Mouse (Mus musculus) regulatory T cell (primary cell): ENCODE results near the gene Esrra.
"Not testable (repeated sequence)": the region's sequence is repeated elsewhere in the genome, so short reads cannot be mapped to it uniquely, and the experiment has no call there.

Experiments used
- in situ Hi-C: fragments of 300-600 bp; cut with MboI, MseI; formaldehyde crosslinking; loops from one replicate; pipeline ENCODE4 v1.15.1; 2025; ENCODE audit warnings: high pct_unique_total_duplicates

Esrra gene

DNA sequence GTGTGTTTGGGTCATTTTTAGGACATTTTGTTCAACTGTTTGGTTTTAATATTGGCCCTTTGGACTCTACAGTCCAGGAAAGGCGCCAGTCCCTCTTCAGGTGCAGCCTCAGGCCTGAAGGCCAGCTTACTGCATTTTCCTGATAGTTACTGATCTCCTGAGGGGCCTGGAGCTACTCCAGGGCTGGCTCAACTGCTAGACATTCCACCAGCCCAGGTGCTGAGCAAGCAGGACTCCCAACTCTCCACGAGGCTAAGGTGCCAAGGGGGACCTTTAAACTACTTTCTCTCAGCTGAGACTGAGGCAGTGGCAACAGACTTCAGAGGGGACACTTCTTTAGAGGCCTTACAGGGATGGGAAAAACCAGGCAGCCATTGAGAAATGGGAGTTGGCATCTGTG lies 16.8 kb downstream of the Esrra start:
- in situ Hi-C loops = no loop called here

DNA sequence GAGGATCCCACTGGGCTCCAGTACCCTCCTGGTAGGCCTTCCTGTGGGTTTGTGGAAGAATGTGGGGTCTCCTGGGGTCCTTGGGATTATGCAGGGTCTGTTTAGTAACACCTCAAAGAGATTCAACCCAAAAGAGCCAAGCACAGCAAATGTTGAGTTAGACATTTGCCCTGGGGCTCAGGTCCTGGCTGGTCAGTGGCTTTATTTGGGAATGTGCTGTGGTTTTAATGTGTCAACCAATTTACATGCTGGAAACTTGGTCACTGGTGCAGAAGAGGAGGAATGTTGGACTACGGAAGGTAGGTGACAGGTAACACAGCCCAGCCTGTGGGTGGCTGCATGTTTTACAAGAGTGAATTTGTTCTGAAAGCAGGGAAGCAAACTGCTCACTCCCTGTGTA lies 18.6 kb downstream of the Esrra start:
- in situ Hi-C loops = no loop called here

DNA sequence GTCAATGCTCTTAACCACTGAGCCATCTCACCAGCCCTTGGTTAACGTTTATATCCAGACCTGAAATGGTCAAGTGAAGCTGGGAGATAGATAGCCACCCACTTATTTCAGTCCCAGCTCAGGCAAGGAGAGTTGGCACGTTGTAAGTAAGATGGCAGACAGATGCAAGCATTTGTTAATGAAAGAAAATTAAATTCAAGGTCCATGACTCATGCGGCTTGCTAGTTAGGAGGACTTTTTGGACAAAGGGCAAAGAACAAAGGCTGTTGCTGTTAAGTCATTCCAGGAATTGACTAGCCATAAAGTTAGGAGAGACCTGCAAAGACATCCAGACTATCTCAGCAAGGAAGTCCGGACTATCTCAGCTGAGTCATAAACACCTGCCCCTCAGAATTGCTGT lies 22.0 kb downstream of the Esrra start:
- in situ Hi-C loops = no loop called here

DNA sequence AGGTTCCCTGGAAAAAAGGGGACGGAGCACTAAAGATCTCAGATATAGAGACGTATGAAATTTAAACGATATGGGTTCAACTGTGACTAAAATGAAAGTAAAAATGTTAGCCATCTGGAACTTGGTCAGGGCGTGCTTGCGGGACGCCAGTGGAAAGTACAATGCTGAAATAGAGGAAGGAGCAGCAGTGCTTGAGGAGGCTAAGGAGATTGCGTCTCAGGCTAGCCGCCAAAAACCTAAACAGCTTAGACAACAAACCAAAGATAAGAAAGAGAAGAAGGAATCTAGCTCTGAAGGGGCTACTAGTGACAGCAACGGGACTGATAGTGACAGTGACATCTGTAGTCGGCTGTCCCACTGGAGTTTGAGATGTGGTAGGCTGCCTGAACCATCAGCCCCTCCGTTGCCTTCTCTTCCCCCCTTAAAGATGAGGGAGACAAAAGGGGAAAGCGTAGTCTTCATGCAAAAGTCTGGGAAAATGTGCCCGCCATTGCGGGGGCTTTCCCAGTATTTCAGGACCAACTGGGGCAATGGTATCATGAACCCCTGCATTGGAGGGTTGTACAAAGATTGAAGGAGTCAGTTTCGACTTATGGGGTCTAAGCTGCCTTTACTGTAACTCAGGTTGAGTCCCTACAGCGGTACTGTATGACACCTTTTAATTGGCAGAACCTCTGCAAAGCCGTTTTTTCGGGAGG lies 25.9 kb downstream of the Esrra start:
- in situ Hi-C loops = not testable (repeated sequence)

DNA sequence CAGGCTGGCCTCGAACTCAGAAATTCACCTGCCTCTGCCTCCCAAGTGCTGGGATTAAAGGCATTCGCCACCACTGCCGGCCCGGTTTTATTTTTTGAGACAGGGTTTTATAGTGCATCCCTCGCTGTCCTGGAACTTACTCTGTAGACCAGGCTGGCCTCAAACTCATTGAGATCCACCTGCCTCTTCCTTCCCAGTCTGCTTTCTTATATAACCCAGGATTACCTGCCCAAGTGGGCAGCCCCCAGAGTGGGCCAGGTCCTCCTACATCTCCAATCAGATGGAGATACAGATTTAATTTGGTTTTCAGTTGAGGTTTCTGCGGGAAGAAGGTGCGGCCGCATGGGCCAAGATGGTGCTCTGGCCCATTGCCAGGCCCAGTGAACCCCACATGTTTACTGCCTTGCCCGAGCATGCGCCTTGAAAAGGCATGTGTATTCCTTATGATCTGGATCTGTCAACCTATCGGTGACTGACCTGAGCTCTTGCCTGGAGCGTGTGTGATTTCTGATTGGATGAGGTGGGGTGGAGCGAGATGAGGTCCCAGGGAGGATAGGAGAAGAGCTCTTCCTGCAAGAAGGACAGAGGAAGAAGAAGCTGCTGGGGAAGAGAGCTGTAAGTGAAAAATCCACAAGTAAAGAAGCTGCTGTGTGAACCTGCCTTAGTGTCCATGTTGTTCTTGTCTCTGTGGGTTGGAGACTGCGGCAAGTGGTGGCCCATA lies 27.7 kb downstream of the Esrra start:
- in situ Hi-C loops = no loop called here

DNA sequence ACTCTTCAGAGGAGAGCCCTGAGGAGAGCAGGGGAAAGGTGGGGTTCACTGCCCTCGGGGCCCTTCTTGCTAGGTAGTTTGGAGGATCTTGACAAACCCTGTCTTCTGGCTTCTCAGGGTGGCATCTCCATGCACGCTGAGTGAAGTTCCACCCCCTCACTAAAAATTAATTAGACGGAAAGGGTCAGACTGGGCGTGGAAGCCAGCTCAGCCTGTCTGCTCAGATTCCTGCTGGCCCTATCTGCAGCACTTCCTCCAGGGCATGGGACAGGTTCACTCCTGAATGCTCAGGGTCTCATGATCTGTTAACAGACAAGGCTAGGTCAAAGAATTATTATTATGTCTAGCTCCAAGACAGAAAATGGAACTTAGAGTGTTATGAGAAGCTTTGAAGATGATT lies 29.1 kb downstream of the Esrra start:
- in situ Hi-C loops = no loop called here

DNA sequence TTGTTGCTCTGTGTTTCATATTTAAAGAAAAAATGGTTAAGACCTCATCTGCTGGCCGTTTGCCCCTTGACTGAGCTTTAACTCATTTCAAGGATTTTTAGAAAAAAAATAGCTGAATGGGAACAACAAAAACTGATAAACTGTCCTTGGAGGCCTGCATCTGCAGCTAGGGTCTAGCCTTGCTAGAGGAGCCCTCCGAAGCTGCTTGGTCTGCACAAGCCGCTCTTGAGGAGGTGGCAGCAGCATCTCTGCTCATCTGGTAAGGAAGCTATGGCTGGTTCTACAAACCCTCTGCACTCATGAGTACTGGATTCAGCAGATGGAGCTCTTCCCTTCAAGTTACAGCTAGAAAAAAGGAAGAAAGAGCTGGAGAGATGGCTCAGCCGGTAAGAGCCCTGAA lies 43.6 kb downstream of the Esrra start:
- in situ Hi-C loops = no loop called here

DNA sequence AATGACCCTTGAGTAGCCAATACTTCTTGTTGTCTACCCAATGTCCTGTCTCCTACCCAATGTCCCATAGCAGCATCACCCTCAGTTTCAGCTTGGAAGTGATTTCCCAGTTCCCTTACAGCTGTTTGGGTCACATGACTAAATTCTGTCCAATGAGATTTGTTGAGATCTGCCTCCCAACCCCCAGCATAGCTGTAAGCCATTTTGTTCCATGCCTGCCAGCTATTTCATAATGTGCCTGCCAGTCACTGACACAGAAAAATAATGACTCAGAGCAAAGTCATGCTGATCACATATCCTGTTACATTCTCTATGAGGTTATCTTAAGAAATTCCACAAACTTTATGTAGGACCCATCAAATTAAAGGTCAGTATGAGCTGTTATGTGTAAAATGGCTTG lies 44.8 kb downstream of the Esrra start:
- in situ Hi-C loops = no loop called here

DNA sequence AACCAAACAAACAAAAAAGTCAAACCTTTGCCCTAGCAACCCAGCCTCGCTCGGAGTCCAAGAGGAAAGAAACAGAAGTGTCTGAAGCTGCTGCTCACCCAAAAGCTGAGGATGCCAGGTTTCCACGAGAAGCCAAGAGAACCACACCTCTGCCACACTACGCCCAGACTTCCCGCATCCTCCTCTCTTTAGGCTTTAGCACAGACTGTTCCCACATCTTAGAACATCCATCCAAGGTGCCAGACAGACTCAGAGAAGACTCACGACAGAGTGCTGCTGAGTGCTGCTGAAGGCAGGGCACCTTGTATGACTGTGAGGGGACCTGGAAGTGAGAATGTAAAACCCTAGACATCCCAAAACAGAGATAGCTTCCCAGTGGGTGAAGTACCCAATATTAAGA lies 45.8 kb downstream of the Esrra start:
- in situ Hi-C loops = no loop called here

DNA sequence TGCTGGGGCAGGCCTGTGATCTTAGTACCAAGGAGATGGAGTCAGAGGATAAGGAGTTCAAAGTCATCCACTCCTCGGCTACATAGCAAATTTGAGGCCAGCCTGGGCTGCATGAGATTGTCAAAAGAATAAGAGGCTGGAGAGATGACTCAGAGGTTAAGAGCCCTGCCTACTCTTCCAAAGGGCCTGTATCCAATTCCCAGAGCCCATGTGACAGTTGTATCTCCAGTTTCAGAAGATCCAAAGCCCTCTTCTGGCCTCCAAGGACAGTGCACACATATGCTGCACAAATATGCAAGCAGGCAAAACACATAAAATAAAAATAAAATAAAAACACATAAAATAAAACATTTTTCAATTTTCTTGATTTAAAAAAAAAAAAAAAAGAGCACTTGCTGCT lies 47.4 kb downstream of the Esrra start:
- in situ Hi-C loops = loop anchor here (5.0 to 25.0 kb wide), 3 partner anchors 38 to 1062 kb away; partner anchors contain the start of gene Prdx5

DNA sequence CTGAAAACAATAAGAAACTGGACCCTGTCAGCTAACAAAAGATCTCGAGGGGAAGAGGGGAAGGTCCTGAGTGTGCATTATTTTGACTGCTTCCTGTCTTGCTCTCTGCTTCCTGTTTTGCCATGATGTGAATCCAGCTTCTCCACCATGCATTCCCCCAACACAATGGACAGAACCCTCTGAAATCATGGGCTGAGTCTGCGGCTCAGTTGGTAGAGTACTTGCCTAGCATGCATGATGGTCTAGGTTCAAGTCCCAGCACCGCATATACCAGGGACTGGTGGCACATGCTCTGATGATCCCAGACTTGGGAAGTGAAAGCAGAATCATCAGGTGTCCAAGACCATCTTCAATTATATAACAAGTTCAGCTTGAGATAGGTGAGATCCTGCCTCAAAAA lies 48.9 kb downstream of the Esrra start:
- in situ Hi-C loops = loop anchor here (5.0 to 25.0 kb wide), 3 partner anchors 40 to 1060 kb away; partner anchors contain the start of gene Prdx5

DNA sequence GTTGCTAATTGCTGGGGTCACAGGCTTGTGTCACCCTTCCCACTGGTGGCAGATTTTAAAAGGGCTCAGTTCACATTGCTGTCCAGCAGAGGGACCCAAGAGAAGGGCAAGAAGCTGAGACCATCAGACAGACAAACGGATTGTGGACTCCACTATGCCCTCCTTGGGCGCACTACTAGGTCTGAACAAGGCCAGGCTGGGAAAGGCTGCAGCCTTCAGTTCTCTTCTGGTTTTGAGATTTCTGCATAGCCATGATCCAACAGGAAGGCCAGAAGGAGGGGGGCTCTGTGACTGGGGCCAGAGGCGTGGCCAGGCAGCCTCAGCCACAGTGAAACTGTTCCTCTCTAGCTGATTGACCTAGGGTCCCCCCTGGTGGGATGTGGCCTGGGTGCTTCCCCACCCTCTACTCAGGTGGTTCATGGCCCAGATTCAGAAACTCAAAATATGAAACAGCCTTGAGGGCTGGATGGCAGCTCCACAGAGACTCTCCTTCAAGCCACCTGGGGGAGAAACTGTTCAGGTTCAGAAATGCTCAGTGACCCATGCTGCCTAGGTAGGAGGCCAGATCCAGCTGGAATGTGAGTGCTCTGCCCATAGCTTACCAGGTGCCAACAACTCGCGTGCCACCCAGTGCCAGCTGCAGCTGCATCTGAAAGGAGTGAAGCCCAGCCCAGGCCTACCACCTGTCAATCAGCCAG lies 49.9 kb downstream of the Esrra start:
- in situ Hi-C loops = loop anchor here (5.0 to 25.0 kb wide), 3 partner anchors 41 to 1059 kb away; partner anchors contain the start of gene Prdx5

DNA sequence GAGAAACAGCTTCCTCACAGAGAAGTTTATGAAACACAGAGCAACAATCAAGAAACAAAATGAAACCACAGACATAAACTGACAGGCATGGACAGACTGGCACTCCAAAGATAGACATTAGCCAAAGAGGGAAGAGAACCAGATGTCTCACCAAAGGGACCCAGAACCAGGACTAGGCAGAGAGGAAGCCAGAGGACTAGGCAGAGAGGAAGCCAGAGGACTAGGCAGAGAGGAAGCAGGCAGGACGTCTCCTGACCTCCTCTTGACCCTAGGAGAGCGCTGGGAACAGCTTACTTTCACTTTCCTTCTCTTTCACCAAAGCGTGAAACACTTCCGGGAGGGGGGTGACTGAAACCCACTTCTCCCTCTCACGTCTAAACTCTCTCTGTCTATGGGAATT lies 52.3 kb downstream of the Esrra start:
- in situ Hi-C loops = loop anchor here (25.0 kb wide), 1 partner anchor 1057 kb away; no protein-coding TSS in a partner anchor

DNA sequence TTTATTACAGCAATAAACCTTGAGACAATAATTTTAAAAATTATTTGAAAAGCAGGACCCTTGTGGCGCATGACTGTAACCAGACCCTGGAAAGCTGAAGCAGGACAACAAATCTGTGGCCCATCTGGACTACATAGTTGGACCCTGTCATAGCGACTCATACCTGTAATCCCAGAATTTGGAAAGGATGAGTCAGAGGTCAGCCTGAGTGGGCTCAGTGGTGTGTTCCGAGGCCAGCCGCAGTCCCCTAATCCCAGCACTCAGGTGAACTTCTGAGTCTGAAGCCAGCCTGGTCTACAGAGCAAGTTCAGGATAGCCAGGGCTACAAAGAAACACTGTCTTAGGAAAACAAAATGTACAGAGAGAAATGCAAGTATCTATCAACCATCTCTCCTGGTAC lies 60.2 kb downstream of the Esrra start:
- in situ Hi-C loops = loop anchor here (25.0 kb wide), 1 partner anchor 1049 kb away; no protein-coding TSS in a partner anchor
